Mouse (Mus musculus): ENCODE data around the gene Tango2. TPM values are rescaled to one million over a fixed set of nuclear protein-coding genes. Genes with fewer than 3 reads are reported as not detected.

Gene Tango2
- polyA plus RNA-seq, 1 experiment from 2014 or later: 24.9 TPM

DNA sequence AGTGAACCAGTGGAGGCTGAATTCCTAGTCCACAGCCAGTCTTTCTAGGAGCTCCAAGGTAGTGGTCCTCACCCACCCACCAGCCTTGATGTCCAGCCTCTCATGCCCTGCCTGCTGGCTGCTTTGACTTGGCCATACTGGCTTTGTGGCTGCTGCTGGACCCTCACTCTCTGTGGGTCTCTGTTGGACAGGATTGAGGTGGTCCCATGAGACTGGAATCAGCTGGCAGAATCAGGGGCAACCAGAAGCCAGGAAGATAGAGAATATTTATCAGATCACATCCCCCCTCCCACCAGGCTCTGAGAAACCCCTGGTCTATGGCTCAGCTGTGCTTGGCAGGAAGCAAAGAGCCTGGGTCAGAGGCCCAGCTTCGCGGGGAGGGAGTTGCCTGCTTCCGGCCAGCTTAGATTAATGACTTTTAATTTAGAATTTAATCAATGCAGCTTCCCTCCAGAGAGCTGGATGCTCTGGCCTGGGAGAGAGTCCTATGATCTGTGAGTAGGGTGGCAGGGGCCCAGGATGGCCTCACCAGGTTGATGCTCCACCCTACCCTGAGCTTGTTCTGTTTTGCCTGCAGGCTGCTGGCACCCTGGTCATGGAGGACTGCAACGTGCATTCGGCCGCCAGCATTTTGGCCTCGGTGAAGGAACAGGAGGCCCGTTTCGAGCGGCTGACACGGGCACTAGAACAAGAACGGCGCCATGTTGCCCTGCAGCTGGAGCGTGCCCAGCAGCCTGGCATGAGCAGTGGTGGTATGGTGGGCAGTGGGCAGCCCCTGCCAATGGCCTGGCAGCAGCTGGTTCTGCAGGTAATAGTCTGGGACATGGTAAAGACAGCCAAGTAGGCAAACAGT lies 40.9 kb upstream of the Tango2 start:
- Histone ChIP-seq H3K4me3 (no peak overlapping the region), H3K27ac (no peak overlapping the region), H3K36me3 (no peaks in the 10 kb centered on the region), H3K9me3 (no peaks in the 10 kb centered on the region), H3K4me1 (peaks cover 24% of the 10 kb centered on the region), H3K27me3 (no peaks in the 10 kb centered on the region), H3K4me2 (replicated peaks) (no peak overlapping the region), H3K9ac (no peak overlapping the region)
- no peak for ATAC-seq (ENCODE audit: low FRiP score, low read depth)
- WGBS: 78% methylated on average over 14 of the region's 14 CpGs

DNA sequence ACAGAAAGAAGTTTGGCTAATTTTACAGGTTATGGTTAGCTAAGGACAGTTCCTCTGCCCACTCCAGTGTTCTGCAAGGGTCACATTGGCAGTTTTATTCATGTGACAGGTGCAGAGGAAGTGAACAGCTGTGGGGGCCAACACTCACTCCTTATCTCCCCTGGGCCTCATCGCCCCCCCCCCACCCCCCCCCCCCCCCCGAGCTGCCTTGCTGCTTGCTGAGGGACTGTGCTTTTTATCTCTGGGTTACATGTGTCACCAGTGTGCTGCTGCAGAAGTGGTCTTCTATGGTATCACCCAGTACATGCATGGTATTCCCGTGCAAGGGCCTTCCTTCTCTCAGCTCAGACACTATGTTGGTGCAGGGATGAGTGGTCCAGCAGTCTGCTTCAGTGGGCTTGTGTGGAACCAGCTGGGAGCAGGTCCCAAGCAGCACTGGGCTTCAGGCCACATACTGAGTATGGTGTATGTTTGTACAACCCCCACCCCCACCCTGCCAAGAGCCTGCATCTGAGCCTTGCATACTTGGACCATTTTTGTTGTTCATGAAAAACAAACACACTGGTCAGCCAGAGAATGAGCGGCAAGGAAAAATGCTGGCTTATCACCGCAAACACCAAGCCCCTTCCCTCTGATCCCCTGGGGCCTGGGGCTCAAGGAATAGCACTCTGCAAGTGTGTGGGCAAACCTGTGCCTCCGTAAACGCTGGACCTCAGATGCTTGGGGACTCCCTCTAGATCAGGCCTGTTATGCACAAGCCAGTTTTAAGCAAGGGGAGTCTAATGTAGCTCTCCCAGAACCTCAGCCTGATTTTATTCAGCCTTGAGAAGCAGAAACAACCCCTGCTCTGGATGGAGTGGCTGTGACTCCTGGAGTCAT lies 40.0 kb upstream of the Tango2 start:
- Histone ChIP-seq H3K4me1 (peaks cover 15% of the 10 kb centered on the region; the same call in 1 of the 2 replicates), H3K4me2 (replicated peaks) (no peak overlapping the region), H3K27me3 (no peaks in the 10 kb centered on the region), H3K36me3 (no peaks in the 10 kb centered on the region), H3K27ac (no peak overlapping the region), H3K4me3 (no peak overlapping the region), H3K9me3 (no peaks in the 10 kb centered on the region), H3K9ac (no peak overlapping the region)
- WGBS: 55% methylated on average over 5 of the region's 7 CpGs
- no peak for ATAC-seq (ENCODE audit: low FRiP score, low read depth)

DNA sequence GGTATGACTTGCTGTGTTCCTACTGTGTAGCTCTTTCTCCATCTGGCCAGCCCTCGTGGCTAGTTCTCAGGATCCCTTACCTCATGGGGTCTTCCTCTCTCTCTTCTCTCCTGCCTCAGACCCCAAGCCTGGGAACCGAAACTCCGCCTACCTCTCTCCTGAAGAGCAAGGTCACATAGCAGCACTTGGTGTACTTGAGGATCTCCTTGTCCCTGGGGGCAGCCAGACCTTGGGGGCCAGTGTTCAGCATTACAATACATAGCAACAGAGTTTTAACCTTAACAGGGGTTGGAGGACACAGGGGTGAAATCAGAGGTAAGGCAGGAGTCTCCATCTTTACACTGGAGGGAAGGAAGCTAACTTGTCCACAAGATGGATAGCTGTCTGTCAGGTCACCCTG lies 39.1 kb upstream of the Tango2 start:
- Histone ChIP-seq H3K27me3 (no peaks in the 10 kb centered on the region), H3K4me2 (replicated peaks) (no peak overlapping the region), H3K9ac (no peak overlapping the region), H3K9me3 (no peaks in the 10 kb centered on the region), H3K4me1 (peaks cover 15% of the 10 kb centered on the region; the same call in 1 of the 2 replicates), H3K36me3 (no peaks in the 10 kb centered on the region), H3K4me3 (no peak overlapping the region), H3K27ac (no peak overlapping the region)
- ATAC-seq (ENCODE audit: low FRiP score, low read depth): no peak
- WGBS: 57% methylated on average over 3 of the region's 3 CpGs

DNA sequence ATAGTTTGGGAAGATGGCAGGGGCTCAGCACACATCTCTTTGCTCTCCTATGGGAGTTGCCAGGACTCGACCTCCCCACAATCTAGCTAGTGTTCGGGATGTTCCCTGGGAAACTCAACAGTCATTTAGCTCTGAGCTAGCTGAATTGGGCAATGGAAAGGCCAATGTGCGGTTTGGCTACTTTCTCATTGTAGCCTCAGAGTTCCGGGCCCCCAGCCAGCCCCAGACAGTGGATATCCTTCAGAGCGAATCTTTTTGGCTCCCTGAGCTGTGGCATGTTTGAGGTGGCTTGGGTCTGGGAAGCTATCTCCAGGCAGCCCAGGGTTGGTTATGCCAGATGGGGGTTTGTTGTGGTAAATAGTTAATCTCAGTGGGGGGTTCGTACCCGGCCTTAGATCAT lies 38.5 kb upstream of the Tango2 start:
- ATAC-seq (ENCODE audit: low FRiP score, low read depth): no peak
- Histone ChIP-seq H3K4me3 (no peak overlapping the region), H3K4me2 (replicated peaks) (no peak overlapping the region), H3K9ac (no peak overlapping the region), H3K9me3 (no peaks in the 10 kb centered on the region), H3K36me3 (no peaks in the 10 kb centered on the region), H3K4me1 (peaks cover 20% of the 10 kb centered on the region; the same call in 1 of the 2 replicates), H3K27me3 (no peaks in the 10 kb centered on the region), H3K27ac (no peak overlapping the region)
- 80% methylated on average over 7 of the region's 7 CpGs for WGBS

DNA sequence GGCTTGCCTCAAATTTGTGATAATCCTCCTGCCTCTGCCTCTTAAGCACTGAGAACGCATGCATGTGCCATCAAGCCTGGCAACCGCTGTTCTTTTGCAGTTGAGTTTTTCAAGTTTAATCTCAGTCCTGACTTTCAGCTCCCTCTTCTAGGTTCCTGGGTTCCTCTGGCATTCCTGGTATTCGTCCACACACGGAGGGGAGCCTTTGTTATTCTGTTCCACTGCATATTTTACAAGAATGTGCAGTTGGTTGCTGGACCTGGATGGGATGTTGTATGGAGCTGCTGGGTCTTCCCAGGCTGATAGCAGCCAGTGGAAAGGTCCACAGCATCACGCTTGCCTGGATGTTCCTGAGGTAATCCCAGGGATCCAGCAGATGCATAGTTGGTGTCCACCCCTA lies 37.5 kb upstream of the Tango2 start:
- Histone ChIP-seq H3K27ac (no peak overlapping the region), H3K4me1 (peaks cover 30% of the 10 kb centered on the region), H3K36me3 (no peaks in the 10 kb centered on the region), H3K9me3 (no peaks in the 10 kb centered on the region), H3K4me2 (replicated peaks) (no peak overlapping the region), H3K27me3 (no peaks in the 10 kb centered on the region), H3K4me3 (no peak overlapping the region), H3K9ac (no peak overlapping the region)
- WGBS: 76% methylated on average over 5 of the region's 5 CpGs
- ATAC-seq (ENCODE audit: low FRiP score, low read depth): no peak

DNA sequence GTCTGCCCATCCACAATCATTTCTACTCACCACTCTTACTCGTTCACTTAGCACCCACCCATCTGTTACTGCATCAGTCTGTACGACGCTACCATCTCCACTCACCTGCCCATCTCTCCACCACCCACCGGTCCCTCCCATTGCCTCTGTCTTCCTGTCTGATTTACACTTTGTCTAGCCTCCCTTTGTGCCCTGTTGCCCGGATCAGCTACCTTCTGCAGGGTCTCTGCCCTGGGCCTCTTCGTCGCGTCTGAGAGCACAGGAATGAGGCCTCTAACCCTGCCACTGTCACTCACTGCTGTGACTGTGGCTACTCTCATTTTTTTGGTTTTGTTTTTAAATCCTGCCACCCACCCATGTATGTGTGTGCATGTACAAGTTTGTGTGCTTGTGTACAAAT lies 36.8 kb upstream of the Tango2 start:
- ATAC-seq (ENCODE audit: low FRiP score, low read depth): no peak
- Histone ChIP-seq H3K36me3 (no peaks in the 10 kb centered on the region), H3K9ac (no peak overlapping the region), H3K4me1 (peaks cover 38% of the 10 kb centered on the region), H3K4me3 (no peak overlapping the region), H3K9me3 (no peaks in the 10 kb centered on the region), H3K27ac (no peak overlapping the region), H3K27me3 (no peaks in the 10 kb centered on the region), H3K4me2 (replicated peaks) (no peak overlapping the region)
- 81% methylated on average over 8 of the region's 8 CpGs for WGBS

DNA sequence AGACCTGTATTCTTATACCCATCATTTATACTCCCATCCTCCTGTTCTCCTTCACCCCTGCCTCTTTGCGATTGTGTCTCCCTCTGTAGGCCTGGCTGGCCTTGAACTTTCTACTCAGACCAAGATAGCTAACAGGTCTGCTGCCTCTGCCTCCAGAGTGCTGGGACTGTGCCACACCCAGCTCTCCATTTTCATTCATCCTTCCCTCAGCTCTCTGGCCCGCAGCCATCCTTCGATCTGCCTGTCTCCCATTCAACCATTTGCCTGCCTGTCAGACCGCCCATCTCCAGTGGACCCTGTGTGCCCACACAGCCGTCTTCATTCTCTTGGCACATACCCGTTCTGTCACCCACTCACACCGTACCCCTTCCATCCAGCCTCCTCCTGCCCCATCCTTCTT lies 36.3 kb upstream of the Tango2 start:
- peaks cover 42% of the 10 kb centered on the region for H3K4me1 ChIP-seq
- H3K4me3 ChIP-seq: no peak overlapping the region
- H3K4me2 ChIP-seq (replicated peaks): no peak overlapping the region
- H3K27me3 ChIP-seq: no peaks in the 10 kb centered on the region
- no peaks in the 10 kb centered on the region for H3K36me3 ChIP-seq
- H3K27ac ChIP-seq: no peak overlapping the region
- ATAC-seq (ENCODE audit: low FRiP score, low read depth): no peak
- no peak overlapping the region for H3K9ac ChIP-seq
- no peaks in the 10 kb centered on the region for H3K9me3 ChIP-seq
- 81% methylated on average over 7 of the region's 7 CpGs for WGBS

DNA sequence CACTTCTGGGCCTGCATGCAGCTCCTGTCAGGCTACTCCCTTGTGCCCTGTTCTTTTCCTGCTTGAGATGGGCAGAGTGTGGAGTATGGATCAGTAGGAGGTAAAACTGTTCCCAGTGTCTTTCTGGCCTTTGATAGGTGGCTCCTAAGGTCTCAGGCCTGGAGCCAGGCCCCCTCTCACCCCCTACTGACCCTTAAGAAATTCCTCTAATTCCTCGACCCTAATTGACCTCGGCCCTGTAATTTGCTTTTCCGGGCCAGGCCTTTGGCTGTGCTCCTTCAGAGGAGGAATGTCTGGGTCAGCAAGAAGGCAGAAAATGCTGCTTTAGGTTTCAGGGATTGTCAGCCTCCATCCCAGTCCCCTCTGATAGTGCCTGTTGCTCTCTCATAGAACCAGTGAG lies 35.9 kb upstream of the Tango2 start:
- WGBS: 0% methylated on average over 3 of the region's 3 CpGs
- Histone ChIP-seq H3K4me3 (no peak overlapping the region), H3K4me1 (peaks cover 41% of the 10 kb centered on the region), H3K4me2 (replicated peaks) (no peak overlapping the region), H3K27ac (no peak overlapping the region), H3K27me3 (no peaks in the 10 kb centered on the region), H3K9ac (no peak overlapping the region), H3K9me3 (no peaks in the 10 kb centered on the region), H3K36me3 (no peaks in the 10 kb centered on the region)
- ATAC-seq (ENCODE audit: low FRiP score, low read depth): no peak

DNA sequence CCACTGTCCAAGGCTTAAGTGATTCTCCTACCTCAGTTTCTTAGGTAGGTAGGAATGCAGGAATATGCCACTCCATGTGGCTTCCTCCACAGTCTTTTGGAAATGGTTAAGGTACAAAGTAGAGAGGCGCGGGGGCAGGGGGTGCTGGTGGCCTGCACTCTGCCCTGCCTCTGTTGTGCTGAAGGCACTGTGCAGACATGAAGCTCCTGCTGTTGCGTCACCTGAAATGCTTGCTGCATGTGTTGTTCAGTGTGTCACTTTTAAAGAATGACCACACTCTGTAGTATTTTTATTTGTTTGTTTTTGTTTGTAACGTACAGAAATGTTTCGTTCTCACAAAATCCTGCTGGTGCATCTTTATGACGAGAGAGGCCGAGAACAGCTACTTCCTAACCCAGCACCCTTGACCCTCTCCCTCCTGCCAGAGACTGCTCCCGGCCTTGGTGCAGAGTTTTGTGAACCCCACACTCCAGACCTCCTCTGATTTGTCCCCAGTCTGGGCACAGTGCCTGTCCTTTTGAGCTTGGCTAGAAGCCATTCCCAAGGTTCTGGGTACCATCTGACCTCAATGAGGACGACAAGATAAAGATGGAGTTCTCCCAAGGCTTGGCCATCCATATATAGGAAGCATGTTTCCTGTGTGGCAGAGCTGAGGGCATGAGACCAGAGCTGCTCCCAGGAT lies 35.3 kb upstream of the Tango2 start:
- no peak overlapping the region for H3K27ac ChIP-seq
- H3K9me3 ChIP-seq: no peaks in the 10 kb centered on the region
- H3K4me2 ChIP-seq (replicated peaks): no peak overlapping the region
- H3K4me1 ChIP-seq: peaks cover 35% of the 10 kb centered on the region
- no peaks in the 10 kb centered on the region for H3K27me3 ChIP-seq
- no peak overlapping the region for H3K4me3 ChIP-seq
- ATAC-seq (ENCODE audit: low FRiP score, low read depth): no peak
- 79% methylated on average over 9 of the region's 9 CpGs for WGBS
- no peak overlapping the region for H3K9ac ChIP-seq
- H3K36me3 ChIP-seq: no peaks in the 10 kb centered on the region

DNA sequence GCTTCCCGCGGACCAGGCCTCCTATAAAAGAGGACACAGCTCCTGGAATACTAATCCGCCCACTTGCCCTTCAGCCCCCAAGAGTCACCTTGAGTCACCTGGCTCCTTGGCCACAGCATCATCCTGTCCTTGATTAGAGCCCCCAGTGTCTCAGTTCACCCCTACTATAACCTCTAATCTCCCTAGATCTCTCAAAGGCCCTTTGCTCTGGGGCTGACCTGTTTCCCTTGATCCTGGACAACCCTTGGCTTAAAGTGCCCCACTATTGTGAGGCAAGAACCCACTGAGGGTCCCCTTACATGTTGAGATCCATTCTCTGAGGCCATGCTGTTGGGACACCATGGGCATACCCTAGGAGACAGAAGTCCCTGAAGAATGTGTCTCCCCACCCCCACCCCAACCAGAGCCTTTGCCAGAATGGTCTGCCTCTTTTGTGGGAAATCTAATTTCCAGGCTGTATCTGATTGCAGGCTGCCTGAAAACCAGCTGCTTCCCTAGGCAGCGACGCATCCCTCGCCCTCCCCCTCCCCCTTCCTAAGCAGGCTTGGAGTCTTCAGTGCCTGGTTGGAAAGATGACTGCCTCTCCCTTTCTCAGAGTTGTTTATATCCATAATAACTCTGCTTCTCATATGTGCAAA lies 33.8 kb upstream of the Tango2 start:
- H3K36me3 ChIP-seq: no peaks in the 10 kb centered on the region
- 55% methylated on average over 6 of the region's 6 CpGs for WGBS
- H3K27me3 ChIP-seq: no peaks in the 10 kb centered on the region
- H3K27ac ChIP-seq: no peak overlapping the region
- H3K4me3 ChIP-seq: no peak overlapping the region
- H3K9me3 ChIP-seq: no peaks in the 10 kb centered on the region
- H3K9ac ChIP-seq: no peak overlapping the region
- peak; percentile 25; the same call in 1 of the 2 replicates for ATAC-seq (ENCODE audit: low FRiP score, low read depth)
- peaks cover 31% of the 10 kb centered on the region for H3K4me1 ChIP-seq
- no peak overlapping the region for H3K4me2 ChIP-seq (replicated peaks)

DNA sequence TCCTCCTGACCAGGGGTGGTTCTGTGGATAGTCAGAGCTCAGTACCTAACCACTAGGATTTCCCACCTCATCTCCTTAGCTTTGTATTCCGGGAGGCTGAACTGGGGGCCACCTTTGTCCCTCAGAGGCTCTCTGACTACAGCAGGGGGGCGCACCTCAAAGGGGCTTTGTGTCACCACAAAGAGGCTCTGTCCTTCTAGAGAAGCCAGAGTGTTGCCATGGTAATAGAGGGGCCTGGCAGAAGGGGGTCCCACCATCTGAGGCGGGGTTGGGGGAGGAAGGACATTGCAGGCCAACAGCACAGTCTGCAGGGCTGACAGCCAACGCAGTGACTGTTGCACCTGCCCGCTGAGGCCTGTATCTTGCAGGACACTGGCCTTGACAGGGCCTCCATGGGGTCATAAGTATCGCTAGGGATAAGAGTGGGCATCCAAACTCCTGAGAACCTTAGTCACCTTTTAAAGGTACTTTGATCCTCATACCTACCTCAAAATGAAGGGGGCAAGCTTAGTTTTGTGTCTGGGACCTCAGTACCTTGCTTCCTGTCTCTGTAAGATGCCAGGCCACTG lies 32.7 kb upstream of the Tango2 start:
- no peak overlapping the region for H3K4me2 ChIP-seq (replicated peaks)
- H3K27me3 ChIP-seq: no peaks in the 10 kb centered on the region
- H3K36me3 ChIP-seq: no peaks in the 10 kb centered on the region
- WGBS: 43% methylated on average over 6 of the region's 6 CpGs
- H3K4me3 ChIP-seq: no peak overlapping the region
- H3K4me1 ChIP-seq: peaks cover 31% of the 10 kb centered on the region
- peak overlapping the region; percentile 48; the same call in 1 of the 2 replicates for H3K27ac ChIP-seq
- H3K9me3 ChIP-seq: no peaks in the 10 kb centered on the region
- H3K9ac ChIP-seq: peak overlapping the region; percentile 26; the same call in 1 of the 2 replicates
- ATAC-seq (ENCODE audit: low FRiP score, low read depth): no peak
